Comparison of ENCODE assay signal across 9 mouse cellular contexts in the genomic region with DNA sequence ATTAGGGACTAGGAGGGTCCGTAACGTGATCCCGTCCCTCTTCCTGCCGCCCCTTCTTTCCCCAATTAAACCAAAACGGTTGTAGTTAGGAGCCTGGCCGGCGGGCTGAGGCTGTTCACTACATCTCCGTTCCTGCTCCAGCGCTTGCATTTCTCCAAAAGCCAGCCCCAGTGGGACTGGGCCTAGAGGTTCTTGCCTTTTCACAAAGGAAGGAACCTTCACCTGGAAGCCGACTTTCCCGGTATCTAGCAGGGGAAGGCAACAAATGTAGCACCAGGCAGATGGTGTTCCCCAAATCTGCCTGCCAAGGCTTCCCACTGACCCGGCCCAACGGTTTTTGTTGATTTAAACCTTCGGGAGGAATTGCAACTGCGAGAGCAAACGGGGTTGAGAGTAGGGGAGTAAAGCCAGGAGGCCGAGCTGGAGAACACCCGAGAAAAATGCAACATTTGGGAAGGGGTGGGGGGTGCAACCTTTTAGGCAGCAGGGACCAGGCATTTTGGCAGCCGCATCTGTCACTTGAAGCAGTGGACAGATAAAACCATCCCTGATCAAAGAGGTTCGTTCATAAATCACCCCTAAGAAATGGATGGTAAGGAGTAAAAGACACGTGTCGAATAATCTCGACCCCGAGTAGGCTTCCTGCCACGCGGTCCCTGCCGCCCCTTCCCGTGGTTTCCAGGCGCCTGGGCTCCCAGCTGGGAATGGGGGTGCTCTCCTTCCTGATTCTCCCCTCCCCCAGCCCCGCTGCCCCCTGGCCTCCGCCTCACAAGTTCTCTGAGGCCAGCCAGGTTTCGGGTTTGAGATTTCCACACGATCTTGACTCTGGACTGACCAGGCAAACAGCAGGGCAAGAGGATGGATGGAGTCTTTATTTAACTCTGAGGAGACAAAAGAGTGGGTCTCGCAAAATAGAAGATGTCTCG. TPM values are rescaled to one million over a fixed set of nuclear protein-coding genes. Genes with fewer than 3 reads are reported as not detected.
DNase-seq lines count a peak whose midpoint lies in the region; ATAC-seq and TF ChIP-seq lines count a peak whose summit lies in the region.
"Had no signal": no experiment of that assay in that cellular context is flagged by ENCODE, and none has a peak within 500 bp of the region (broad histone marks: within the 10 kb centered on the region; RNA-seq: fewer than 3 reads in every experiment).

No protein-coding gene starts in this region.

- 2% methylated on average over 35 of the region's 35 CpGs for WGBS in forebrain, postnatal 0 days
- WGBS in limb, embryonic 14.5 days, result 2% methylated on average over 35 of the region's 35 CpGs

- H3K4me1 ChIP-seq in forebrain, postnatal 0 days (ENCODE audit: insufficient read depth), result no peaks in the 10 kb centered on the region; the same call in 1 of the 2 replicates
- peaks cover 31% of the 10 kb centered on the region for H3K4me1 ChIP-seq in limb, embryonic 14.5 days (ENCODE audit: control insufficient read depth, insufficient read depth, low read length)

- no peaks in the 10 kb centered on the region for H3K9me3 ChIP-seq in forebrain, postnatal 0 days (ENCODE audit: low read length)
- H3K9me3 ChIP-seq in limb, embryonic 14.5 days (ENCODE audit: control insufficient read depth, low read length), result no peaks in the 10 kb centered on the region

- H3K9ac ChIP-seq in forebrain, postnatal 0 days, result no peak overlapping the region
- H3K9ac ChIP-seq in limb, embryonic 14.5 days (ENCODE audit: low read depth, low read length, severe bottlenecking), result peak overlapping the region; percentile 54

- H3K4me2 ChIP-seq in forebrain, postnatal 0 days (ENCODE audit: low read depth), result peak overlapping the region; percentile 19
- peak overlapping the region; percentile 73 for H3K4me2 ChIP-seq in limb, embryonic 14.5 days (replicated peaks; ENCODE audit: low read depth, low read length, severe bottlenecking)

- peak; percentile 16 for DNase-seq in gastrocnemius, postnatal 10 days
- DNase-seq in gastrocnemius, adult 18-20 months (ENCODE audit: low spot score), result no peak
- peak; percentile 13 for DNase-seq in MN1 (ENCODE audit: low spot score)
- peak; percentile 71 for DNase-seq in forebrain, postnatal 0 days
- peak; percentile 69 for DNase-seq in limb, embryonic 14.5 days (ENCODE audit: low spot score)
- DNase-seq in yolk sac, embryonic 10.5 days (ENCODE audit: low spot score), result peak; percentile 29
- no peak for DNase-seq in layer of hippocampus, postnatal 14 days (ENCODE audit: low spot score in 2 of 2)
- DNase-seq in spleen, postnatal 4 days (ENCODE audit: low spot score in 2 of 2), result no peak

- ATAC-seq in forebrain, postnatal 0 days, result no peak
- 0 out of 2 replicates have a peak, but pooled peaks have one; percentile 4 for ATAC-seq in limb, embryonic 14.5 days (ENCODE audit: low FRiP score, low read depth)

- H3K4me3 ChIP-seq in forebrain, postnatal 0 days (ENCODE audit: low read depth, low read length), result peak overlapping the region; percentile 0; the same call in 1 of the 2 replicates
- peak overlapping the region; percentile 35 for H3K4me3 ChIP-seq in limb, embryonic 14.5 days (replicated peaks; ENCODE audit: low read length)
- H3K4me3 ChIP-seq: erythroblast, embryonic 14.5 days had no signal

- no peaks in the 10 kb centered on the region for H3K36me3 ChIP-seq in forebrain, postnatal 0 days (ENCODE audit: insufficient read depth)
- H3K36me3 ChIP-seq in limb, embryonic 14.5 days (ENCODE audit: control insufficient read depth, insufficient read depth, low read length), result peaks cover 8% of the 10 kb centered on the region

- H3K27ac ChIP-seq in forebrain, postnatal 0 days (ENCODE audit: low read depth, low read length), result no peak overlapping the region
- peak overlapping the region; percentile 82 for H3K27ac ChIP-seq in limb, embryonic 14.5 days (replicated peaks; ENCODE audit: low read depth, low read length)

- no peak for TF ChIP-seq CTCF in forebrain, postnatal 0 days (IDR thresholded peaks at IDR 0.05; ENCODE audit: low read depth)

- peaks cover 88% of the 10 kb centered on the region for H3K27me3 ChIP-seq in forebrain, postnatal 0 days (ENCODE audit: insufficient read depth, low read length)
- peaks cover 4% of the 10 kb centered on the region; the same call in 1 of the 2 replicates for H3K27me3 ChIP-seq in limb, embryonic 14.5 days (ENCODE audit: control insufficient read depth, insufficient read depth, low read length)

- TF ChIP-seq POLR2A in limb, embryonic 14.5 days (IDR thresholded peaks at IDR 0.05; ENCODE audit: borderline replicate concordance, extremely low read depth, insufficient read depth, insufficient read length), result no peak

RNA-seq across cellular contexts. Expression of a gene that starts 9.3 kb away (rescaled TPM):
- total RNA-seq in gastrocnemius, postnatal 10 days (2021), result 1 to 10 TPM; 3.9 to 8.4 TPM
- 1 to 10 TPM; 1.0 to 1.5 TPM for total RNA-seq in gastrocnemius, adult 18-20 months (2021)
- total RNA-seq in forebrain, postnatal 0 days (2014; rRNA removed), result 2.5 and 4.1 TPM in 2 replicates
- polyA plus RNA-seq in forebrain, postnatal 0 days (2015; fragmentation: Nextera tagmentation; extraction: Ambion mirVana), result 0.73 and 0.80 TPM in 2 replicates
- polyA plus RNA-seq in limb, embryonic 14.5 days (2012; rRNA removed), result 259 and 340 TPM in 2 replicates
- polyA plus RNA-seq in limb, embryonic 14.5 days (2014; fragmentation: Nextera tagmentation; extraction: Ambion mirVana), result 69.7 and 82.4 TPM in 2 replicates
- 1 to 10 TPM; 1.6 to 1.9 TPM for total RNA-seq in layer of hippocampus, postnatal 14 days (2021)
- polyA plus RNA-seq: erythroblast, embryonic 14.5 days had no signal

RNA-seq across cellular contexts. Expression of a gene that starts 38.5 kb away (rescaled TPM):
- not detected for total RNA-seq in gastrocnemius, postnatal 10 days (2021)
- total RNA-seq in gastrocnemius, adult 18-20 months (2021), result not detected
- 0.48 TPM in 1 of 2 replicates, not detected in the other for total RNA-seq in forebrain, postnatal 0 days (2014; rRNA removed)
- not detected in 2 replicates for polyA plus RNA-seq in forebrain, postnatal 0 days (2015; fragmentation: Nextera tagmentation; extraction: Ambion mirVana)
- polyA plus RNA-seq in limb, embryonic 14.5 days (2012; rRNA removed), result not detected in 2 replicates
- not detected in 2 replicates for polyA plus RNA-seq in limb, embryonic 14.5 days (2014; fragmentation: Nextera tagmentation; extraction: Ambion mirVana)
- under 1 TPM in 1 of 2 experiments, not detected in 1; 0.39 TPM for total RNA-seq in layer of hippocampus, postnatal 14 days (2021)
- polyA plus RNA-seq: erythroblast, embryonic 14.5 days had no signal

Comparison
In these comparisons a context has a peak if more than half of its experiments do, and no peak if none do; other contexts are left out.
1. DNase-seq: peak in gastrocnemius, postnatal 10 days (single experiment), MN1 (single experiment), forebrain, postnatal 0 days (single experiment), limb, embryonic 14.5 days (single experiment) and yolk sac, embryonic 10.5 days (single experiment); none in gastrocnemius, adult 18-20 months (single experiment), layer of hippocampus, postnatal 14 days (0 of 2) and spleen, postnatal 4 days (0 of 2).